Mouse (Mus musculus) right cerebral cortex, postnatal 25 days (tissue): ENCODE measurements at regions not wholly inside any gene's neighbourhood (a gene's known extent, or its start where the extent isn't known, plus 50 kb on each side); places are given as distances from the start of the nearest gene placed in this dataset.
"Not testable (repeated sequence)": the region's sequence is repeated elsewhere in the genome, so short reads cannot be mapped to it uniquely, and the experiment has no call there.

Experiments used
- DNase-seq: peaks from one replicate; pipeline ENCODE4 v3.0.0; 2022

GRCm38 (mm10) chr8:52444366-52444765 lies 1067.2 kb upstream of the Aga start:
- no peak for DNase-seq

DNA sequence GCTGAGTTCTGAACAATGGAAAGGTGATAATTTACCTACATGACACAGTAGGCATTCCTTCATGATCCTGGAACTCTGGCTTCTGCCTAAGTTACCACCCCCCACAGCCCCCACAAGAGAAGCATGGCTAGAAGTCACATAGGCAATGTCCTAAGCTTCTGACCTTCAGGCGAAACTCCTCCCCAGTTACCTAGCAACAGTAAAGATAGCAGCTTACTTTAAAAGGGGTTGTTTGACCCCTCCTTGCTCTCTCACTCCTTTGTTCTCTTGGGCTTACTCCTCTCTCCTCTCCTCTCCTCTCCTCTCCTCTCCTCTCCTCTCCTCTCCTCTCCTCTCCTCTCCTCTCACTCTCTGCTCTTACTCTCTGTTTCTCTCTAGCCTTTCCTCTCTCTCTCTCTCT lies 1059.8 kb upstream of the Aga start:
- DNase-seq, result not testable (repeated sequence)

DNA sequence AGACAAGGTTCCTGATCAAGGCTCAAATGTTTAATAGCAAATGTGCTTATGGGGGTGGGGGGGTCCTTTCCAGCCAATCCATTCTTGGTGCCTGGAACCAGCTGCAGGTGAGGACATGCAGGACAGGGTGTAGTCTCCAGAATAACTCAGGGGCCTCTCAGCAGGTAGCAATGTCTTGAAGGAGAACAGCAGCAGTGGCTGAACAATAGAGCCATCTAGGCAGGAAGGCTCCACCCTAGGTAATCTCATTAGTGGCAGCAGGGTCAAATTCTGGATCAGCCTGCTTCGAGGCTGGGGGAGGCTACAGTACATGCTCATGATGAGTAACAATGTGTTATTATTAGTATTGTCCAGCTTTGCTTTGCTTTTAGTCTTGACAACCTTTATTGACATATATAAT lies 1055.9 kb upstream of the Aga start:
- no peak for DNase-seq

DNA sequence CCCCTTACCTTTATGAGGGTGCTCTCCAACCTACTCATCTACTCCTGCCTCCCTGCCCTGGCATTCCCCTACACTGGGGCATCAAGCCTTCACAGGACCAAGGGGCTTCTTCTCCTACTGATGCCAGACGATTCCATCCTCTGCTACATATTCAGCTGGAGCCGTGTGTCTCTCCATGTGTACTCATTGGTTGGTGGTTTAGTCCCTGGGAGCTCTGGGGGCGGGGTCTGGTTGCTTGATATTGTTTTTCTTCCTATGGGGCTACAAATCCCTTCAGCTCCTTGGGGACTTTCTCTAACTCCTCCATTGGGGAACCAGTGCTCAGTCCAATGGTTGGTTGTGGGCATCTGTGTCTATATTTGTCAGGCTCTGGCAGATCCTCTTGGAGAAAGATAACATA lies 1055.3 kb upstream of the Aga start:
- no peak for DNase-seq

- DNase-seq, result no peak
These were observed 1009.1 kb upstream of the Aga start for GRCm38 (mm10) chr8:52502396-52502795.

DNA sequence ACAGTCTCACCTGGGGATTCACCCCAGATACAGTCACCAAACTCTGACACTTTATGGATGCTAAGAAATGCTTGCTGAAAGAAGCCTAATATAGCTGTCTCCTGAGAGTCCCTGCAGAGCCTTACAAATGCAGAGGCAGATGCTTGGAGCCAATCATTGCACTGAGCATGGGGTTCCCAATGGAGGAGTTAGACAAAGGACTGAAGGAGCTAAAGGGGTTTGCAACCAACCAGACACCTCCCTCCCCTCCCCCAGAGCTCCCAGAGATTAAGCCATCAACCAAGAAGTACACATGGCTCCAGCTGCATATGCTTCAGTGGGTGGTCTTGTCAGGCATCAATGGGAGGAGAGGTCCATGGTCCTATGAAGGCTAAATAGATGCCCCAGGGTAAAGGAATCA lies 999.7 kb upstream of the Aga start:
- DNase-seq, result no peak

DNA sequence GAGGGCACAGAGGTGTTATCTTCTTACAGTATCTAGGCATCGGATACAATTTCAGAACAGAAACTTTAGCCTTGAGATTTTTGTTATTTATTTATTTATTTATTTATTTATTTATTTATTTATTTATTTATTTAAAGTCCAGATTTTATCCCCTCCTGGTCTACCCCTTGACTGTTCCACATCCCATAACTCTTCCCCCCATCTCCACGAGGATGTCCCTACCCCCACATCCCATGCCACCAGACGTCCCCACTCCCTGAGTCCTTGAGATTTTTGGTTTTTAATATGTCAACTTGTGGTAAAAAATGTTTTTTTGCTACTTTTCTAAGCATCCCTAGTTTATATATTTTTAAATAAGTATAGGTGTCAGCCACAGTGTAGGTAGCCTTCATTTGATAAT lies 968.2 kb upstream of the Aga start:
- no peak for DNase-seq

DNA sequence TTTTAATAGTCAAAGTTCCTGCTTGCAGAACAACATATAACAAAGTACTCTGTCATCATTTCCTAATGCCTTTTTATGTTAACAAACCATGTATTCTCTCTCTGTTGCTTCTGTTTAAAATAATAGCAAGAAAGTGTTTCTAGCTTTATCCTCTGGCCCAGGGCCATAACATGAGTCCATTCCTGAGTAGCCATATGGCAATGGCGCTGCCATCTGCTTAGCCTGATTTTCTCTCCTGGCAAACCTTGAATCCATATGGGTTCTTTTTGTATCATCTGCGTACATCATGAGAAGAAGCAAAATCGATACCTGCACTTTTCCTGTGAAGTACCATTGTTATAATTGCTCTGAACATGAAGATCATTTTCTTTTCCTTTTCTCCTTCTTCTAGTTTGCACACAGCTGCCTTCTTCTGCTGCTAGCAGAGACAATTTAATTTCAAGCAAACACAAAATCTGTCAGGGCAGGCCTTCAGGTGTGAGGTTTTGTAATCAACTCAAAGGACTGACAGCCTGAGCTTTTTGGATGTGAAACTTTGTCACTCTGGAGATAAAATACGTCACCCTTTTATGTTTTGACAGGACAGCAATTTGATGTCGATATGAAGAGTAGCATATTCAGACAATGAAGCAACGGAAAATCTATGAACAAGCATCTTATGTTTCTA lies 940.2 kb upstream of the Aga start:
- DNase-seq, result peak; percentile 64
